Mouse (Mus musculus) heart, postnatal 0 days (tissue): Measurements from ENCODE around the gene Tgfb1.

ENCODE experiments used
- CTCF ChIP-seq: IDR thresholded peaks from 2 replicates; pipeline ENCODE4 v1.5.1; 2016; ENCODE audit warnings: antibody characterized with exemption, control low read depth, low read depth
- EP300 ChIP-seq: IDR thresholded peaks from 2 replicates; pipeline ENCODE4 v1.6.1; 2016; ENCODE audit warnings: antibody characterized with exemption, low read depth

GRCm38 (mm10) chr7:25714581-25714980 lies 27.8 kb downstream of the Tgfb1 start:
- TF ChIP-seq CTCF (no peak), EP300 (no peak)
